In genomic region chr19:12004216-12005008, GRCm38 (mm10) we compare ENCODE assay signal across 8 mouse cellular contexts. TPM values are rescaled to one million over a fixed set of nuclear protein-coding genes. Genes with fewer than 3 reads are reported as not detected.
DNase-seq lines count a peak whose midpoint lies in the region; ATAC-seq and TF ChIP-seq lines count a peak whose summit lies in the region.

No protein-coding gene starts in this region.

- no peaks in the 10 kb centered on the region for H3K9me3 ChIP-seq in heart, embryonic 10.5 days
- no peaks in the 10 kb centered on the region for H3K9me3 ChIP-seq in G1E (replicated peaks)
- H3K9me3 ChIP-seq in embryonic facial prominence, embryonic 12.5 days, result no peaks in the 10 kb centered on the region
- H3K9me3 ChIP-seq in midbrain, embryonic 12.5 days, result no peaks in the 10 kb centered on the region

- 54% methylated on average over 9 of the region's 9 CpGs for WGBS in heart, embryonic 10.5 days
- 65% methylated on average over 9 of the region's 9 CpGs for WGBS in embryonic facial prominence, embryonic 12.5 days
- 70% methylated on average over 9 of the region's 9 CpGs for WGBS in midbrain, embryonic 12.5 days

- no peak for DNase-seq in heart, embryonic 10.5 days (ENCODE audit: low spot score)
- no peak for DNase-seq in heart, postnatal 4 days
- DNase-seq in G1E (ENCODE audit: low spot score), result no peak
- DNase-seq in kidney, adult 9 months, result peak; percentile 47
- no peak for DNase-seq in adrenal gland, postnatal 10 days
- no peak for DNase-seq in gastrocnemius, postnatal 25 days

- H3K27ac ChIP-seq in heart, embryonic 10.5 days, result peak overlapping the region; percentile 16; the same call in 1 of the 2 replicates
- H3K27ac ChIP-seq in embryonic facial prominence, embryonic 12.5 days, result no peak overlapping the region
- H3K27ac ChIP-seq in midbrain, embryonic 12.5 days (replicated peaks), result no peak overlapping the region

- H3K4me2 ChIP-seq in embryonic facial prominence, embryonic 12.5 days (replicated peaks), result peak overlapping the region; percentile 60
- peak overlapping the region; percentile 62 for H3K4me2 ChIP-seq in midbrain, embryonic 12.5 days (replicated peaks)

- TF ChIP-seq CTCF in G1E (IDR thresholded peaks at IDR 0.05; ENCODE audit: low read depth, low read length), result no peak

- ATAC-seq in G1E (ENCODE audit: extremely low read depth, insufficient number of reproducible peaks, low FRiP score, poor library complexity, severe bottlenecking), result 0 out of 2 replicates have a peak, but pooled peaks have one; percentile 23
- no peak for ATAC-seq in embryonic facial prominence, embryonic 12.5 days (ENCODE audit: insufficient number of reproducible peaks, insufficient read depth, low FRiP score, low TSS enrichment)
- no peak for ATAC-seq in midbrain, embryonic 12.5 days (ENCODE audit: low FRiP score, low read depth)

- peaks cover 23% of the 10 kb centered on the region for H3K4me1 ChIP-seq in heart, embryonic 10.5 days
- peaks cover 56% of the 10 kb centered on the region for H3K4me1 ChIP-seq in G1E (ENCODE audit: insufficient read depth, low read depth, low read length)
- H3K4me1 ChIP-seq in embryonic facial prominence, embryonic 12.5 days, result peaks cover 16% of the 10 kb centered on the region; the same call in 1 of the 2 replicates
- H3K4me1 ChIP-seq in midbrain, embryonic 12.5 days, result peaks cover 12% of the 10 kb centered on the region

- H3K4me3 ChIP-seq in heart, embryonic 10.5 days, result peak overlapping the region; percentile 68
- peak overlapping the region; percentile 50; the same call in 1 of the 2 replicates for H3K4me3 ChIP-seq in G1E (ENCODE audit: low read depth, low read length)
- peak overlapping the region; percentile 50 for H3K4me3 ChIP-seq in embryonic facial prominence, embryonic 12.5 days
- H3K4me3 ChIP-seq in midbrain, embryonic 12.5 days, result peak overlapping the region; percentile 61

- no peaks in the 10 kb centered on the region for H3K27me3 ChIP-seq in heart, embryonic 10.5 days (ENCODE audit: insufficient read depth, poor library complexity, severe bottlenecking)
- H3K27me3 ChIP-seq in G1E (ENCODE audit: insufficient read depth, low read length), result peaks cover 9% of the 10 kb centered on the region
- no peaks in the 10 kb centered on the region for H3K27me3 ChIP-seq in embryonic facial prominence, embryonic 12.5 days
- H3K27me3 ChIP-seq in midbrain, embryonic 12.5 days, result no peaks in the 10 kb centered on the region

- H3K36me3 ChIP-seq in heart, embryonic 10.5 days, result no peaks in the 10 kb centered on the region
- no peaks in the 10 kb centered on the region for H3K36me3 ChIP-seq in G1E (replicated peaks)
- H3K36me3 ChIP-seq in embryonic facial prominence, embryonic 12.5 days, result no peaks in the 10 kb centered on the region
- H3K36me3 ChIP-seq in midbrain, embryonic 12.5 days, result no peaks in the 10 kb centered on the region

- H3K9ac ChIP-seq in embryonic facial prominence, embryonic 12.5 days, result no peak overlapping the region
- H3K9ac ChIP-seq in midbrain, embryonic 12.5 days (replicated peaks), result no peak overlapping the region

RNA-seq across cellular contexts. Expression of gene Olfr1423, which starts 36.7 kb away (rescaled TPM):
- 0.05 TPM in 1 of 2 replicates, not detected in the other for polyA plus RNA-seq in heart, embryonic 10.5 days (2016; fragmentation: Nextera tagmentation; extraction: Ambion mirVana)
- not detected for total RNA-seq in heart, postnatal 4 days (2021)
- total RNA-seq in G1E (2014; fragmentation: Nextera tagmentation) (not detected in 2 replicates), G1E (2017) (0.05 and 0.12 TPM in 2 replicates)
- not detected in 2 replicates for polyA plus RNA-seq in G1E (2012)
- polyA plus RNA-seq in embryonic facial prominence, embryonic 12.5 days (2016; fragmentation: Nextera tagmentation; extraction: Ambion mirVana), result not detected in 2 replicates
- 0.04 TPM in 1 of 2 replicates, not detected in the other for polyA plus RNA-seq in midbrain, embryonic 12.5 days (2016; fragmentation: Nextera tagmentation; extraction: Ambion mirVana)
- total RNA-seq in adrenal gland, postnatal 10 days (2021), result not detected
- total RNA-seq in gastrocnemius, postnatal 25 days (2021), result not detected

RNA-seq across cellular contexts. Expression of gene Osbp, which starts 38.7 kb away (rescaled TPM):
- polyA plus RNA-seq in heart, embryonic 10.5 days (2016; fragmentation: Nextera tagmentation; extraction: Ambion mirVana), result 4.7 and 5.8 TPM in 2 replicates
- total RNA-seq in heart, postnatal 4 days (2021), result 10 to 100 TPM; 69.5 to 71.2 TPM
- 44.8 and 50.4 TPM in 2 replicates for total RNA-seq in G1E (2014; fragmentation: Nextera tagmentation)
- total RNA-seq in G1E (2017), result 28.9 and 32.1 TPM in 2 replicates
- polyA plus RNA-seq in G1E (2012), result 10.2 and 12.2 TPM in 2 replicates
- polyA plus RNA-seq in embryonic facial prominence, embryonic 12.5 days (2016; fragmentation: Nextera tagmentation; extraction: Ambion mirVana), result 5.6 and 6.0 TPM in 2 replicates
- 4.7 and 5.0 TPM in 2 replicates for polyA plus RNA-seq in midbrain, embryonic 12.5 days (2016; fragmentation: Nextera tagmentation; extraction: Ambion mirVana)
- total RNA-seq in adrenal gland, postnatal 10 days (2021), result 10 to 100 TPM; 60.8 to 65.6 TPM
- total RNA-seq in gastrocnemius, postnatal 25 days (2021), result 10 to 100 TPM; 56.9 to 63.4 TPM

RNA-seq across cellular contexts. Expression of gene Olfr1424, which starts 58.1 kb away (rescaled TPM):
- not detected in 2 replicates for polyA plus RNA-seq in heart, embryonic 10.5 days (2016; fragmentation: Nextera tagmentation; extraction: Ambion mirVana)
- total RNA-seq in heart, postnatal 4 days (2021), result not detected
- not detected in 2 replicates for total RNA-seq in G1E (2014; fragmentation: Nextera tagmentation)
- not detected in 2 replicates for total RNA-seq in G1E (2017)
- polyA plus RNA-seq in G1E (2012), result not detected in 2 replicates
- not detected in 2 replicates for polyA plus RNA-seq in embryonic facial prominence, embryonic 12.5 days (2016; fragmentation: Nextera tagmentation; extraction: Ambion mirVana)
- polyA plus RNA-seq in midbrain, embryonic 12.5 days (2016; fragmentation: Nextera tagmentation; extraction: Ambion mirVana), result not detected in 2 replicates
- total RNA-seq in adrenal gland, postnatal 10 days (2021), result not detected
- not detected for total RNA-seq in gastrocnemius, postnatal 25 days (2021)
